Mouse (Mus musculus) embryonic facial prominence, embryonic 14.5 days (tissue): ENCODE measurements around the gene Kif17. TPM values are rescaled to one million over a fixed set of nuclear protein-coding genes. Genes with fewer than 3 reads are reported as not detected.

Experiments used
- ATAC-seq: fragments of 200-750 bp; cut with Nextera tagmentation; 2 replicates; pipeline ENCODE4 v1.8.0; 2017; ENCODE audit warnings: low read depth, moderate number of reproducible peaks, moderate TSS enrichment
- DNase-seq: peaks from one replicate; pipeline ENCODE4 v3.0.0-alpha.2; 2015; ENCODE audit warnings: low spot score
- H3K27ac ChIP-seq: fragments of 300-500 bp; sonication (generic); replicated peaks from 2 replicates; pipeline ENCODE4 v1.5.1; 2014; ENCODE audit warnings: low read depth, mild to moderate bottlenecking, low read length, moderate library complexity
- H3K27me3 ChIP-seq: fragments of 300-500 bp; sonication (generic); replicated peaks from 2 replicates; pipeline ENCODE4 v1.6.1; 2014; ENCODE audit warnings: low read length; ENCODE audit not compliant: control insufficient read depth, insufficient read depth
- H3K36me3 ChIP-seq: fragments of 300-500 bp; sonication (generic); 2 replicates; pipeline ENCODE4 v1.6.1; 2014; ENCODE audit warnings: low read length, mixed read lengths; ENCODE audit not compliant: control insufficient read depth, insufficient read depth
- H3K4me1 ChIP-seq: fragments of 300-500 bp; sonication (generic); 2 replicates; pipeline ENCODE4 v1.6.1; 2014; ENCODE audit warnings: antibody characterized with exemption, low read length; ENCODE audit not compliant: control insufficient read depth, insufficient read depth
- H3K4me2 ChIP-seq: fragments of 300-500 bp; sonication (generic); 2 replicates; pipeline ENCODE4 v1.6.1; 2014; ENCODE audit warnings: low read depth, mild to moderate bottlenecking, low read length, moderate library complexity, mixed read lengths
- H3K4me3 ChIP-seq: fragments of 300-500 bp; sonication (generic); 2 replicates; pipeline ENCODE4 v1.5.1; 2014; ENCODE audit warnings: low read depth, mild to moderate bottlenecking, low read length
- H3K9ac ChIP-seq: fragments of 300-500 bp; sonication (generic); 2 replicates; pipeline ENCODE4 v1.6.1; 2014; ENCODE audit warnings: low read depth, mild to moderate bottlenecking, low read length, moderate library complexity, mixed read lengths
- H3K9me3 ChIP-seq: fragments of 300-500 bp; sonication (generic); 2 replicates; pipeline ENCODE4 v1.6.1; 2016; ENCODE audit warnings: low read length; ENCODE audit not compliant: control insufficient read depth
- WGBS: fragments of 180-500 bp; shearing (Covaris S2); extraction: QIAGEN DNeasy Blood & Tissue Kit; methylation state at CpG from one replicate; pipeline ENCODE4 v1.1.7; 2014; 5-methylcytosine and 5-hydroxymethylcytosine counted together
- polyA plus RNA-seq: library from polyadenylated mRNA; unstranded; fragments of >200 nt; fragmentation: Nextera tagmentation; extraction: Ambion mirVana; gene quantifications from 2 replicates; pipeline ENCODE4 v1.2.1, GENCODE M21; 2014

Gene Kif17
- 0.71 and 1.6 TPM in 2 replicates for polyA plus RNA-seq

DNA sequence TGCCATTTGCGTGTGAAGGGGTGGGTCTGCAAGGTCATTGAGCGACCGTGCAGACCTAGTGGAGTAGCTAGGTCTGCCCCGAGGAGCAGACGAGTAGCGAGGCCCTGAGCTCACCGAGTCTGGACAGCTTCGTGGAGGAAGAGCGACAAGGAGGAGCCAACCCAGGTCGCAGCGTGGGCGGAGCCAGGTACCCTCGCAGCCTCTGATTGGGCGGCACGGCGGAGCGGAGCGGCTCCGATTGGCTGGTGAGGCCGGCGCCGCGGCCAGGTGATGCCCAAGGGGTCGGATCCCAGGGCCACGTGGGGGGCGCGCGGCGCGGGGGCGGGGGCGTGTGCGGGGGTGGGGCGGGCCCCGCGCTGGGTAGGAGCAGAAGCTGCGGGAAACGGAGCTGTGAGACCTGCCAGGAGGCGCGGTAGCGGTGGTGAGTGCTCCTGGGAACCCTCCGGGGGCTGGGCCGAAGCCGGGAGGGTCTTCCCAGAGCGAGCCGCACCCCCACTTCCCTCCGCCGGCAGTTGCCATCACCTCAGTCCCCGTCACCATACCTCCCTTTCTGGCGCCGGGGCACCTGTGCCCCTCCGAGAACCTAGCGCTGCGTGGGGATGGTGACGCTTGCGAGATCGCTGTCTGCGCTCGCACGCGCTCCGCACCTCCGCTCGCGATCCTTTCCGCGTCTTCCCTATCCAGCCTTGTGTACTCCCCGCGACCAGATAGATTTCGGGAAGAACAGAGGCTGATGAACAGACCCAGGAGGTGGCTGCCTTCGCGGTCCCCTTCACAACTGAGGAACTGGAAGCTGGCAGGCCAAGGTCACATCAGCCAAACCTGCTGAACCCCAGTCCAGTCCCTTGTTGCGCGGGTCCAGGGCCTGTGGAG lies at the start of gene Kif17, which contains the start of gene Sh2d5:
Kif17 (plus strand) TSS at position 348 of the 873 bp plus-strand sequence.
Sh2d5 (plus strand) TSS at position 316 of the 873 bp plus-strand sequence.
- ATAC-seq (peak; percentile 90), DNase-seq (peak; percentile 83)
- Histone ChIP-seq H3K9ac (peak within 1 kb of the TSS; percentile 58), H3K36me3 (peaks cover 27% of the 10 kb centered on the region), H3K27me3 (peaks cover 31% of the 10 kb centered on the region), H3K9me3 (no peaks in the 10 kb centered on the region), H3K4me2 (peak within 1 kb of the TSS; percentile 100), H3K4me3 (peak within 1 kb of the TSS; percentile 52), H3K4me1 (peaks cover 32% of the 10 kb centered on the region), H3K27ac (no peak within 1 kb of the TSS)
- 0% methylated on average over 26 of the region's 74 CpGs for WGBS

DNA sequence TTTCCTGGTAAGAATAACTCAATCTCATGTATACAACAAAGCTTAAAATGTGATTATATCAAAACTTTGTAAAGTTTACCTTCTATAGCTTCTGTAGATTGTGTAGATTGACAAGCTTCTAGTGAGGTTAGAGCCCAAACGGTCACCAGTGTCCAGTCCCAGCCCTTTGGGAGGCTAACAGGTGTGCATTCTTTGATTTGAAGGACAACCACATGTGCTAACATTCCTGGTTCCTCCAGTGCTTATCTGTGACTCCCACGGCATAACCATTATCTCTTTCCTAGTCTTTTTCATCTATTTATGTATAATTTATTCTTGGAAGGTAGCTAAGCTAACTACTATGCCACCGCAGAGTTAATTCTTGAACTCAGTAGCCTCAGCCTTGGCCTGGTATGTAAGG lies 49.5 kb upstream of the Kif17 start:
- Histone ChIP-seq H3K36me3 (peaks cover 95% of the 10 kb centered on the region), H3K4me3 (no peak overlapping the region), H3K4me2 (no peak overlapping the region), H3K27ac (no peak overlapping the region), H3K9me3 (no peaks in the 10 kb centered on the region), H3K9ac (no peak overlapping the region), H3K27me3 (no peaks in the 10 kb centered on the region), H3K4me1 (no peaks in the 10 kb centered on the region)
- 67% methylated on average over 3 of the region's 3 CpGs for WGBS
- DNase-seq, result no peak
- ATAC-seq, result no peak

DNA sequence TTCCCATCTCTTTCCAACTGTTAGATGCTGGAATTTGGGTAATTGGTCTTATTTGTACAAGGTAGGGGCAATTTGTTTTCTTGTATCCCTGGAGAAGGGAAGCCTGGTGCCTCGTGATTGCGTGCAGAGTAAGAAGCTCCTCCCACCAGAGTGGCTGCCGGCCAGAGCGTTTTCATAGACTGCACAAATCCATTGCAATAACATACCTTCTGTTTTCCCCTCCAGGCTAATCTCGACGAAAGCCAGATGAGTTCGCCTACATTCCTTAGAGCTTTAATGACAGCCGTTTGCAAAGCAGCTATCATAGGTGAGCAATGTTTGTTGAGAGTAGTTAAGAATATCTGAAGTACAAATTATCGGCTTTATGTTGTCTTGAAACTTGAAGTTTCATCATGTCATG lies 48.5 kb upstream of the Kif17 start:
- peak; percentile 57 for DNase-seq
- no peak overlapping the region for H3K9ac ChIP-seq
- H3K9me3 ChIP-seq, result no peaks in the 10 kb centered on the region
- no peak overlapping the region for H3K4me3 ChIP-seq
- H3K4me1 ChIP-seq, result no peaks in the 10 kb centered on the region
- no peak for ATAC-seq
- peaks cover 94% of the 10 kb centered on the region for H3K36me3 ChIP-seq
- WGBS, result 59% methylated on average over 9 of the region's 9 CpGs
- no peaks in the 10 kb centered on the region for H3K27me3 ChIP-seq
- no peak overlapping the region for H3K27ac ChIP-seq
- no peak overlapping the region for H3K4me2 ChIP-seq

DNA sequence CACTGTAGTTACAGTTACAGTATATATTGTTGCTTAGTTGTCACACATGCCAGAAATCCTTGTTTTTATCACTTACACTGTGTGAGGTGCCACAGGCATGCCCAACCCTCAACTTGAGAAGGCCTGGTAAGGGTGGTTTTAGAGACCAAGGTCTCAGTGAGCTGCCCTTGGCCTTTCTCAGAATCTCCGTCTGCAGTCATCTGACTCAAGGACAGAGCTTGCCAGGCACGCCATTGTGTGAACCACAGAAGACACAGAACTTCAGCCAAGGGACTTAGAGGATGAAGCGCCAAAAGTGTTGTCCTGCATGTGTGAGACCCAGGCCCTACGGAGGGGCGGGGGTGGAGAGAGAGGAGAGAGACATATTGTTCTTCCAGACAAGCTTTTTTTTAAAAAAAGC lies 40.1 kb upstream of the Kif17 start:
- Histone ChIP-seq H3K9me3 (no peaks in the 10 kb centered on the region), H3K36me3 (peaks cover 45% of the 10 kb centered on the region), H3K27ac (no peak overlapping the region), H3K4me1 (no peaks in the 10 kb centered on the region), H3K4me3 (no peak overlapping the region), H3K27me3 (no peaks in the 10 kb centered on the region), H3K4me2 (no peak overlapping the region), H3K9ac (no peak overlapping the region)
- DNase-seq, result no peak
- WGBS, result 91% methylated on average over 5 of the region's 5 CpGs
- ATAC-seq, result no peak

DNA sequence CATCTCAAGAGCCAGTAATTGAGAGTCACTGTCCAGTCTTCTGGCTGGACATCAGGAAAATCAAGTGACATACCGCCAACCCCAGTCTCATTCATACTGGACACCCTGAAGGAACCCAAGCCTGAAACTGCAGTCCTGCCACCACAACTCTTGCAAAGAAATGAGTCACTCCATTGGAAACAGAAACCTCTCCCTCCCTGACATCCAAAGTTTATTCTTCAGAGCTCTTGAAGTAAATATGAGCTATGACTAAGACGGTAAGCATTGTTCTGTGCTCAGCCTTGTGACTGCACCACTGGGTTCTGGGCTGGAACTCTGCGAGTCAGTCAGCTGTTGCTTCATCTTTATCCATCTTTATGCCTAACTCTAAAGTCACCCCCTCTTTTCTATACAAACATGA lies 36.4 kb upstream of the Kif17 start:
- Histone ChIP-seq H3K4me3 (no peak overlapping the region), H3K36me3 (peaks cover 14% of the 10 kb centered on the region), H3K4me2 (no peak overlapping the region), H3K9me3 (no peaks in the 10 kb centered on the region), H3K9ac (no peak overlapping the region), H3K27me3 (no peaks in the 10 kb centered on the region), H3K27ac (no peak overlapping the region), H3K4me1 (peaks cover 15% of the 10 kb centered on the region)
- no peak for DNase-seq
- 86% methylated on average over 3 of the region's 3 CpGs for WGBS
- ATAC-seq, result no peak

DNA sequence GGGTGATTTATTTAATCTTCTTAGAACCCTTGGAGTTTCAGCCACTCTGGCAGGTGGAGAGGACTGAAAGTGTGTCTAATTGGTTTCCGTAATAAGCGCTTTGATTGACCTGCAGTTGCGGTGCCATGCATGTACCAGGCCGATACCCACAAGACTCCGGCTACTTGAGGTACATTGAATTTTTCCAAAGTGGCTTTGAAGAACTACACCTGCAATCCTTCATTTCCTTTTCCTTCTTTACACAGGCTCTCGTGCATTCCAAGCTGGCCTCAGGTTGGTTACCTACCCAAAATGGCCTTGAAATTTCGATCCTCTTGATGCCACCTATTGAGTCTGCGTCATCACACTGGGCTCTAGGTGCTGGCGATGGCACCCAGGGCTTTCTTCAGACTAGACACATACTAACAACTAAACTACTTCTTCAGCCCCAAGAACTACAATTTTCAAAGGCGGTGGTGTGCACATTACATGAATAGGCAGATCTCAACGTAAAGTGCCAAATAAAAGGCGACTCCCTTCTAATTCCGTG lies 34.5 kb upstream of the Kif17 start:
- Histone ChIP-seq H3K36me3 (peaks cover 9% of the 10 kb centered on the region; the same call in 1 of the 2 replicates), H3K9ac (peak overlapping the region; percentile 99), H3K4me2 (peak overlapping the region; percentile 75), H3K4me1 (peaks cover 19% of the 10 kb centered on the region), H3K9me3 (no peaks in the 10 kb centered on the region), H3K4me3 (peak overlapping the region; percentile 98), H3K27ac (peak overlapping the region; percentile 99), H3K27me3 (no peaks in the 10 kb centered on the region)
- 48% methylated on average over 13 of the region's 13 CpGs for WGBS
- no peak for DNase-seq
- ATAC-seq, result no peak

DNA sequence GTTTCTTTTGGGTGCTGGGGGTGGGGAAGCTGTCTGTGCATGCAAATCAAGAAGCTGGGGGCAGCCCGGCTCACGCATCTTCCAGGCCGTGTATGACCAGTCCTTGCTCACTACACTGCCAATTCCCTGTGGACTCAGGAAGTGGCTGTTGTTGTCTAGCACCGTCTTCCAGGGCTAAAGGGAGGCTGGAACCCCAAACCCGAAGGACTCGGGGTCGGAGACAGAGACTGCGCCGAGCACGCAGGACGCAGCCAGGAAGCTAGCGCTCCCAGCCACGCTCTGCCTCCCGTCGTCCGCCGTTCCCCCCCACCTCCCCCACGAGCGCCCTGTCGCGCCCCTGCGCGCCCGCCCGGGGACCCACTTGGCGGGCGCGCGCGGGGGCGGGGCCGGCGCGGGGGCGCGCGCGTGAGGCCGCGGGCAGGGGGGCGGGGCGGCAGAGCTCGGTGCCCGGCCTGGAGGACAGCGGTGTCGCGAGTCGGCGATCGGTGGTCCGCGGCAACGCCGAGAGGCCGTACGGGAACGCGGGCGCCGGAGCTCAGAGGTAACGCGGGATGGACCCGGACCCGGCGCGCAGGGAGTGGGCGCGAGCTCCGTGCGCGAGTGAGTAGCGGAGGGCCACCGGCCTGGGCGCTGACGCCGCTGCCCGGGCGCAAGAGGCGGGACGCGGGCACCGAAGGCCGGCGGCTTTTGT lies 33.9 kb upstream of the Kif17 start, which contains the start of gene Hp1bp3:
Hp1bp3 (plus strand) TSS at position 97 of the 691 bp plus-strand sequence.
- no peaks in the 10 kb centered on the region for H3K9me3 ChIP-seq
- peaks cover 19% of the 10 kb centered on the region for H3K4me1 ChIP-seq
- 0% methylated on average over 5 of the region's 84 CpGs for WGBS
- DNase-seq (peak; percentile 85), ATAC-seq (peak; percentile 69)
- H3K36me3 ChIP-seq, result peaks cover 9% of the 10 kb centered on the region; the same call in 1 of the 2 replicates
- peak within 1 kb of the TSS; percentile 83 for H3K4me2 ChIP-seq
- peak within 1 kb of the TSS; percentile 99 for H3K27ac ChIP-seq
- no peaks in the 10 kb centered on the region for H3K27me3 ChIP-seq
- H3K9ac ChIP-seq, result peak within 1 kb of the TSS; percentile 99
- peak within 1 kb of the TSS; percentile 98 for H3K4me3 ChIP-seq

DNA sequence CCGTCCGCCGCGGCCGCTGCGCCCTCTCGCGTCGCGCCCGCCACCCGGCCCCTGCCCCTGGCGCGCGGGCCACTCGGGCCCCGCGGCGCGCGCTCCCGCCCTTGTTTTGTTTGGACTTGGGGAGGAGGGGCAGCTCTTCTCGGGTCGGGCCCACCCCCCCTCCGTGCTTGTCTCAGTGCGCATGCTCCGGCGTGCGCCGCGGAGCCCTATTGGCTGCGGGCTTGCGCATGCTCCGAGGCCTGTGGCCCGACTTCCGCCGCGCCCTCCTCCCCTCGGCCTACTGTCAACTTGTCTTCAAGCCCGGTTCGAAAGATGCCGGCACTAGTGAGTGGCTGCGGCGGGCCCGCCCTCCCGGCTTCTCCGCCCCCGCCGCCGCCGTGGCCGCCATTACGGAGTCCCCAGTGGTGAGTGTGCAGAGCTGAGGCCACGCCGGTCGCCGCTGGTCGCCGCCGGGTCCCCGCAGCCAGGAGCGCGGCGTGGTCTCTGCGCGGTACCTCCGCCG lies 33.3 kb upstream of the Kif17 start:
- H3K36me3 ChIP-seq, result peaks cover 14% of the 10 kb centered on the region
- H3K27me3 ChIP-seq, result no peaks in the 10 kb centered on the region
- H3K4me1 ChIP-seq, result peaks cover 19% of the 10 kb centered on the region
- DNase-seq (peak; percentile 98), ATAC-seq (peak; percentile 96)
- H3K4me3 ChIP-seq, result peak overlapping the region; percentile 98
- H3K9me3 ChIP-seq, result no peaks in the 10 kb centered on the region
- 0% methylated on average over 23 of the region's 68 CpGs for WGBS
- H3K4me2 ChIP-seq, result peak overlapping the region; percentile 83
- peak overlapping the region; percentile 99 for H3K27ac ChIP-seq
- H3K9ac ChIP-seq, result peak overlapping the region; percentile 99
